In the genomic region with DNA sequence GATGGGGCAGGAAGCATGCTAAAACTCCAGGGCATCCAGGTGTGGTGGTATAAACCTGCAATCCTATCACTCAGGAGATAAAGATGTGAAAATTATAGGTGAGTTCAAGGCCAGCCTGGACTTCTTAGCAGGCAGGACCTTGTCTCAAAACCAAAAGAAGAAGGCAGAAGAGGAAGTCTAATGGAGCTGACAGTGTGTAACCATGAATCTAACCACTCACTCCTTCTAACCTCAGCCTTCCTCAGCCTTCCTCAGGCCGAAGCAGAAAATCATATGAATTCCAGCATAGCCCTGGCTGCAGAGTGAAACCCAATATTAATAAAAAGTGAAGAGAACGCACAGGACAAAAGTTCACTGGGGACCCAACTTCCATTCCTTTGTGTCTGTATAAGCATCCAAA, we compare ENCODE assay signal across 20 mouse cellular contexts.
A peak's percentile ranks its signal among the peaks of the same experiment; 100 is the strongest.
DNase-seq lines count a peak whose midpoint lies in the region; ATAC-seq lines count a peak whose summit lies in the region.
"Had no signal": no experiment of that assay in that cellular context is flagged by ENCODE, and none has a peak within 500 bp of the region (broad histone marks: within the 10 kb centered on the region; RNA-seq: fewer than 3 reads in every experiment).

No protein-coding gene starts in this region.

- DNase-seq in splenic B cell, adult 2 months (ENCODE audit: low read depth, low spot score), result peak; percentile 29
- DNase-seq in cerebellum, postnatal 25 days, result no peak
- DNase-seq in midbrain, embryonic 11.5 days (ENCODE audit: low spot score, missing footprints), result no peak
- no peak for DNase-seq in kidney, adult 8-10 months
- DNase-seq: adrenal gland, adult 8-10 months; adrenal gland, postnatal 14 days; adrenal gland, postnatal 36 days; cerebellum, adult 11-12 months; cerebellum, adult 2 months; cerebellum, adult 9-10 months; cerebellum, postnatal 10 days; cerebellum, postnatal 36 days; forebrain, postnatal 0 days had no signal

- ATAC-seq in granulocyte monocyte progenitor cell, adult 5-6 weeks (replicated peaks; ENCODE audit: poor library complexity, severe bottlenecking), result peak; percentile 53
- peak; percentile 48; the same call in 1 of the 2 replicates for ATAC-seq in megakaryocyte progenitor cell, adult 5-6 weeks (replicated peaks; ENCODE audit: poor library complexity)
- ATAC-seq in midbrain, embryonic 11.5 days (ENCODE audit: low FRiP score), result no peak
- ATAC-seq: activated CD4-positive, CD25-positive, alpha-beta regulatory T cell, adult 4 months; forebrain, embryonic 13.5 days; forebrain, embryonic 15.5 days; forebrain, postnatal 0 days had no signal

- H3K4me2 ChIP-seq in midbrain, embryonic 11.5 days, result no peak overlapping the region
- H3K4me2 ChIP-seq: embryonic facial prominence, embryonic 12.5 days; forebrain, embryonic 13.5 days; forebrain, embryonic 15.5 days had no signal

- H3K4me3 ChIP-seq in midbrain, embryonic 11.5 days (ENCODE audit: low read depth, low read length), result no peak overlapping the region
- H3K4me3 ChIP-seq: embryonic facial prominence, embryonic 10.5 days; embryonic facial prominence, embryonic 12.5 days; forebrain, embryonic 13.5 days; forebrain, embryonic 15.5 days had no signal

- H3K4me1 ChIP-seq in midbrain, embryonic 11.5 days (ENCODE audit: control insufficient read depth, insufficient read depth, low read length), result peaks cover 5% of the 10 kb centered on the region; the same call in 1 of the 2 replicates
- H3K4me1 ChIP-seq: forebrain, embryonic 15.5 days had no signal

- WGBS in midbrain, embryonic 11.5 days, result 69% methylated on average over 2 of the region's 2 CpGs

- no peaks in the 10 kb centered on the region for H3K27me3 ChIP-seq in splenic B cell, adult 2 months (ENCODE audit: control insufficient read depth, insufficient read depth, low read length, poor library complexity, severe bottlenecking)
- peaks cover 4% of the 10 kb centered on the region; the same call in 1 of the 2 replicates for H3K27me3 ChIP-seq in midbrain, embryonic 11.5 days (ENCODE audit: control insufficient read depth, insufficient read depth, low read length)

- no peak overlapping the region for H3K9ac ChIP-seq in midbrain, embryonic 11.5 days (ENCODE audit: low read length)
- H3K9ac ChIP-seq: embryonic facial prominence, embryonic 12.5 days; forebrain, embryonic 13.5 days; forebrain, embryonic 15.5 days; forebrain, postnatal 0 days had no signal

- H3K9me3 ChIP-seq in midbrain, embryonic 11.5 days (ENCODE audit: control insufficient read depth, low read length), result no peaks in the 10 kb centered on the region
- H3K9me3 ChIP-seq: embryonic facial prominence, embryonic 10.5 days; embryonic facial prominence, embryonic 12.5 days; forebrain, embryonic 13.5 days; forebrain, embryonic 15.5 days had no signal

- H3K36me3 ChIP-seq in splenic B cell, adult 2 months (ENCODE audit: control insufficient read depth, insufficient read depth, low read length, poor library complexity, severe bottlenecking), result no peaks in the 10 kb centered on the region
- no peaks in the 10 kb centered on the region for H3K36me3 ChIP-seq in midbrain, embryonic 11.5 days (ENCODE audit: control insufficient read depth, insufficient read depth, low read length)
- H3K36me3 ChIP-seq: embryonic facial prominence, embryonic 10.5 days; embryonic facial prominence, embryonic 12.5 days; forebrain, embryonic 15.5 days had no signal

- H3K27ac ChIP-seq in midbrain, embryonic 11.5 days (ENCODE audit: low read depth, low read length), result no peak overlapping the region
- H3K27ac ChIP-seq: embryonic facial prominence, embryonic 10.5 days; embryonic facial prominence, embryonic 12.5 days; forebrain, embryonic 13.5 days; forebrain, embryonic 15.5 days had no signal
